Mouse (Mus musculus): ENCODE measurements at regions not wholly inside any gene's neighbourhood (a gene's known extent, or its start where the extent isn't known, plus 50 kb on each side); places are given as distances from the start of the nearest gene placed in this dataset.

DNA sequence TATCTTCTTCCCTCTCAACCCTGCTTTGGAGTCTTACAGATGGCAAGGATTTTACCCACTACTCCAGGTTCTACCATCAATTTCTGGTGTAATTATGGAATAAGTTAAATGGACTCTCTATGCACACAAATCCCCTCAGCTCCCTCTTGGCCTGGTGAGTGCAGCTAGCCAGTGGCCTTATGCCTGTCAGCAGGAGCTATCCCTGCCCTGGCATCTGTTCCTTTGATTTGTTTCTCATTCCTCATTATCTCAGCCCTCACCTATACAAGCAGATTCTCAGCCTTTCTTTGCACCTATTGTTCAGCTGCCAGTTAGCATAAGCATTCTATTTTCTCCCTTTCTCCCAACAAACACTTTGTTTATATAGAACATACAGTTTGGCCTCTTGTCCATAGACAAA is 150.3 kb downstream of the Rnf152 start:
- ATAC-seq (replicated peaks in 1 of 2; ENCODE audit: insufficient read depth in 1 of 2, low FRiP score in 2 of 2, low TSS enrichment in 1 of 2, low read depth in 1 of 2, poor library complexity in 2 of 2, severe bottlenecking in 2 of 2): no peak

DNA sequence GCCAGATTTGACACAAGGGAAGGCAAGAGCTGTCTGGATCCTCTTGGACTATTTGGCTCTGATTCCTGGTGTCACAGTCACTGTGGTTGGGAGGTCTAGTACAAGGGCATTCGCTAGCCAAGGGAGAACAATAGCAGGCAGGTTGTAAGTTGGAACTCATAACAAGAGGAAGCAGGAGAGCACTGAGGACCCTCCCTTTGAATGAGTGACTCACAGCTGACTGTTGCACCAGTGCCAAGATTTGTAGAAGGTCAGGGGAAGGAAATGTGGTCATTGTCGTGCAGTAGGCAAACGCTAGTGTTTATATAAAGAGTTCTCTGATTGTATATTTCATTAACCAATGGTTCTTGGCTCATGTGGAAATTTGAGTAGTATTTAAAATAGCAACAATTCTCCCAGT is 157.2 kb downstream of the Rnf152 start:
- ATAC-seq (replicated peaks in 1 of 2; ENCODE audit: insufficient read depth in 1 of 2, low FRiP score in 2 of 2, low TSS enrichment in 1 of 2, low read depth in 1 of 2, poor library complexity in 2 of 2, severe bottlenecking in 2 of 2): peak in 1 of 2 experiments; percentile 32; a peak in 1 of 4 replicates

DNA sequence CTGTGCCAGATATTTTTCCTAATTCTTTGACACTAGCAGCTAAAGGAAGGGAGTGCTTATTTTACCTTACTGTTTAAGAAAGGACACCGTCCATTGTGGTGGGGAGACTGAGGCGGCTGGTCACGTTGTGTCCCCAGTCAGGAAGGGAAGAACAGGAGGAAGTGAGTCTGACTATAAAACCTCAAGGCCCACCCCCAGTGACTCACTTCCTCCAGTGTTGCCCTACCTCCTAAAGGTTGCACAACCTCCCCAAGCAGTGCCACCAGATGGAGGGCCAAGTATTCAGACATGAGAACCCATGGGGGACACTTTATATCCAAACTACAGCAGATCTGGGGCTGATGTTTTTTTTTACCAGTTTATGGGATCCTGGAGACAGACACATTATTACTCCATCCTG is 165.4 kb downstream of the Rnf152 start:
- 0 out of 4 replicates have a peak, but pooled peaks of 1 of the 2 experiments have one; percentile 17 for ATAC-seq (replicated peaks in 1 of 2; ENCODE audit: insufficient read depth in 1 of 2, low FRiP score in 2 of 2, low TSS enrichment in 1 of 2, low read depth in 1 of 2, poor library complexity in 2 of 2, severe bottlenecking in 2 of 2)

GRCm38 (mm10) chr1:105188920-105189266 is 167.6 kb downstream of the Rnf152 start:
- ATAC-seq (replicated peaks in 1 of 2; ENCODE audit: insufficient read depth in 1 of 2, low FRiP score in 2 of 2, low TSS enrichment in 1 of 2, low read depth in 1 of 2, poor library complexity in 2 of 2, severe bottlenecking in 2 of 2): no peak

GRCm38 (mm10) chr1:105188210-105188919 is 168.1 kb downstream of the Rnf152 start:
- no peak for ATAC-seq (replicated peaks in 1 of 2; ENCODE audit: insufficient read depth in 1 of 2, low FRiP score in 2 of 2, low TSS enrichment in 1 of 2, low read depth in 1 of 2, poor library complexity in 2 of 2, severe bottlenecking in 2 of 2)

GRCm38 (mm10) chr1:105184470-105184869 is 172.0 kb downstream of the Rnf152 start:
- ATAC-seq (replicated peaks in 1 of 2; ENCODE audit: insufficient read depth in 1 of 2, low FRiP score in 2 of 2, low TSS enrichment in 1 of 2, low read depth in 1 of 2, poor library complexity in 2 of 2, severe bottlenecking in 2 of 2): no peak

GRCm38 (mm10) chr1:105179371-105179823 is 177.1 kb downstream of the Rnf152 start:
- no peak for ATAC-seq (replicated peaks in 1 of 2; ENCODE audit: insufficient read depth in 1 of 2, low FRiP score in 2 of 2, low TSS enrichment in 1 of 2, low read depth in 1 of 2, poor library complexity in 2 of 2, severe bottlenecking in 2 of 2)

- ATAC-seq (replicated peaks in 1 of 2; ENCODE audit: insufficient read depth in 1 of 2, low FRiP score in 2 of 2, low TSS enrichment in 1 of 2, low read depth in 1 of 2, poor library complexity in 2 of 2, severe bottlenecking in 2 of 2): no peak
These were observed 177.7 kb downstream of the Rnf152 start for GRCm38 (mm10) chr1:105178773-105179172.

DNA sequence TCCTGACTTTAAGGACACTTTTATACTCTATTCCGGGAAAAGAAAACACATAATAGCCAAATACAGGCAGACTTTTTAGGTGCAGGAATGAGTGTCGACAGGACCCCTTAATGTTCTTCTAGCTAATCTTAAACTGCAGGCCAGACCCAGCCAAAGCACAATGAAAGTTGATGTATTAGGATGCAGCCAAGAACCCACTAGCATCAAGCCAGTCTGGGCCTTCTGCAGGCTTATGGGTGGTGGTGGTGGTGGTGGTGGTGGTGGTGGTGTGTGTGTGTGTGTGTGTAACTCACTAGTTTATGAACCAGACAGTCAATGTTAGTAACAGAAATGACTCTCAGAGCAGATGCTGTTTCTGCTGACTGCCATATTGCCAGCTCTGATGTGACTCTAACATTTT is 178.6 kb downstream of the Rnf152 start:
- no peak for ATAC-seq (replicated peaks in 1 of 2; ENCODE audit: insufficient read depth in 1 of 2, low FRiP score in 2 of 2, low TSS enrichment in 1 of 2, low read depth in 1 of 2, poor library complexity in 2 of 2, severe bottlenecking in 2 of 2)

DNA sequence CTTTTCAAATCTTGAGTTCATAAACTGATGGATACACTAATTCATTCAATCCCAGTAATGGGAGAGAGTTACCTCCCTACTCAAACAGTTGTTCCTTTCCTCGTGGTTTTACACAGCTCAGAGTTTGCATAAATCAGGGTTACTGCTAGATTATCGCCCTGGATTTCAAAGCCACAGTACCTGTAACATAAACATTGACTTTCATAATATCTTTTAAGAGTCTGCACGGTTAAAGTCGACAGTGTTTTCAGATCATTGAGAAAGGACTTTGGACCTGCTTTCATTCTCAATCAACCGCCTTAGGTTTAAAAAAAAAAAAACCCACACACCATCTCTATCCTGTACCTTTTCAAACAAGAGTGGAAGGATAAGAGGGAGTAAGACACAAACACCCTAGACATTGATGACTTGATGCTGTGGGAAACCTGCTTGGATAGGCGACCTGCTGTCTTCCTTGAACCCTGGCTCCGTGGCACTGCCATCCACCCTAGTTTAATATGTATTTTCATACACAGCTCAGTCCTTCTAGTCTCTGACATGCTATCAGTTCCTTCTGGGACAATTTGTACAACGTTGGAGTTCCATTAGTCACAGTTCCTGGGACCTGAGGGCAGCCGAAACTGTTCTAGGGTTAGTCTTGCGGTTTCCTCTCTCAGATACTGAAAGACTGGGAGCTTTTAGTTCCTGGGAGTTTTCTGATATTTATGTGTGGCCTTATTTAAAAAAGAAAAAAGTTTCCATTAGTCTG is 179.3 kb downstream of the Rnf152 start:
- ATAC-seq (replicated peaks in 1 of 2; ENCODE audit: insufficient read depth in 1 of 2, low FRiP score in 2 of 2, low TSS enrichment in 1 of 2, low read depth in 1 of 2, poor library complexity in 2 of 2, severe bottlenecking in 2 of 2): no peak

DNA sequence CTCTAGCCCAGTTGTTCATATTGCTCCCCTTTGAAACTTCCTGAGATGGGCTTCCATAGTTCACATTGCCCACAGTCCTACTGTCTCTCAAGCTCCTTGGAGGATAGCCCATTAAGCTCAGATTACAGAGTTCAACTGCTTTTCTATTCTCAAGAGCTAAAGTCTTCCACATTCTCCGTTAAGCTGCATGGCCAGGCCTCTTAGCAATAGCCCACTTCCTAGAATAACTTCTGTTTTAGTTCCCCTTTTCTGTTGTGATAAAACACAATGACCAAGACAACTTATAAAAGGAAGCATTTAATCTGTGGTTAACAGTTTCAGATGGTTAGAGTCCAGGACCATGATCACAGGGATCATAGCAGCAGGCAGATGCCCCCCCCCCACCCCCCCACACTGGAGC is 185.5 kb downstream of the Rnf152 start:
- peak; percentile 86 to 88 for ATAC-seq (replicated peaks in 1 of 2; ENCODE audit: insufficient read depth in 1 of 2, low FRiP score in 2 of 2, low TSS enrichment in 1 of 2, low read depth in 1 of 2, poor library complexity in 2 of 2, severe bottlenecking in 2 of 2)

- peak; percentile 53 to 61; a peak in 3 of 4 replicates for ATAC-seq (replicated peaks in 1 of 2; ENCODE audit: insufficient read depth in 1 of 2, low FRiP score in 2 of 2, low TSS enrichment in 1 of 2, low read depth in 1 of 2, poor library complexity in 2 of 2, severe bottlenecking in 2 of 2)
These were observed 186.4 kb downstream of the Rnf152 start for GRCm38 (mm10) chr1:105170114-105170506.

DNA sequence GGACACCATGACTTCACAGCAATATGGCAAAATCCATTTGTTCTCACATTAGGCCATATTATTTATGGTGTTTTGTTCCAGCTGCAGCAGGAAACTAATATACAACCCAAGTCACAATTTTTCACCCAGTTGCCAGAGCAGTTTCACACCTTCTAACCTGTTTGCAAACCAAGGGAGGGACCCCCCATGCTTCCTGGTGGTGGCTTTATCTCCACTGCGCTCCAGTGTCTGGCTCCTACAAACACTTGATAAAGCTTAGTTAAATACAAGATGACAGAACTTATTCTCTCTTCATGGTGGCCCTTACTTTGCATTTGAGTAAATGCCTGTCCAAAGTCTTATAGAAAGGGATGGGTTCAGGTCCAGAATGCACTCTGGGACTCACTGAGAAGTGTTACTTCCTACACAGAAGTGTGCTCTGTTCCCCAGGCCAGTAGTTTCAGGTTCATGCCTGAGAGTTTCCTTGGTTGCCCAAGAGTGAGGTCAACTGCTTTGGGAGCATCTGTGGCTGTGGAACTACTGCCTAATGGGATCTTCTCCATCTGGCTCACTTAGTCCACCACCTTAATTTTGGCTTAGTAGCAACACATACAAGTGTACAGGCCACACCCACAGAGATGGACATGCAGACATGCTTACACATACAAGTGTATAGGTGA is 186.9 kb downstream of the Rnf152 start:
- 0 out of 4 replicates have a peak, but pooled peaks of 1 of the 2 experiments have one; percentile 3 for ATAC-seq (replicated peaks in 1 of 2; ENCODE audit: insufficient read depth in 1 of 2, low FRiP score in 2 of 2, low TSS enrichment in 1 of 2, low read depth in 1 of 2, poor library complexity in 2 of 2, severe bottlenecking in 2 of 2)

- ATAC-seq (replicated peaks in 1 of 2; ENCODE audit: insufficient read depth in 1 of 2, low FRiP score in 2 of 2, low TSS enrichment in 1 of 2, low read depth in 1 of 2, poor library complexity in 2 of 2, severe bottlenecking in 2 of 2): no peak
These were observed 187.7 kb downstream of the Rnf152 start for GRCm38 (mm10) chr1:105168808-105169207.

GRCm38 (mm10) chr1:105157459-105158124 is 198.9 kb downstream of the Rnf152 start:
- 0 out of 4 replicates have a peak, but pooled peaks of 1 of the 2 experiments have one; percentile 7 for ATAC-seq (replicated peaks in 1 of 2; ENCODE audit: insufficient read depth in 1 of 2, low FRiP score in 2 of 2, low TSS enrichment in 1 of 2, low read depth in 1 of 2, poor library complexity in 2 of 2, severe bottlenecking in 2 of 2)

GRCm38 (mm10) chr1:105152175-105152828 is 204.2 kb downstream of the Rnf152 start:
- no peak for ATAC-seq (replicated peaks in 1 of 2; ENCODE audit: insufficient read depth in 1 of 2, low FRiP score in 2 of 2, low TSS enrichment in 1 of 2, low read depth in 1 of 2, poor library complexity in 2 of 2, severe bottlenecking in 2 of 2)

DNA sequence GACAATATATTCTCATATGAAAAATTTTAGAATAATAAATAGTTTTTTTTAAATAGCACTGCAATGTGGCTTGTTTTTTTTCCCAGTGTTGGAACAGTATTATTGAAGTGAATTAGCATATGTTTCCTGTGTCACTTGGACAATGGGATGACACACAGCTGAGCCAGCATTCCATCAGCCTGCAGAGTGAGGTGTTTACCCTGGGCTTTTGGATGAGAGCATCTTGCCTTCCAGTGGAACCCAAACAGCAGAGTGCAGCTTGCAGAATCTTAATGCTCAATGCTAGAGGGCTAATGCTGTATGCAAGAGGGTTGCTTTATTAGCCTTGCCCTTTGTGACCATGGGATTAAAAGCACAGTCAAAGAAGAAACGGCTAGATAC is 205.1 kb downstream of the Rnf152 start:
- no peak for ATAC-seq (replicated peaks in 1 of 2; ENCODE audit: insufficient read depth in 1 of 2, low FRiP score in 2 of 2, low TSS enrichment in 1 of 2, low read depth in 1 of 2, poor library complexity in 2 of 2, severe bottlenecking in 2 of 2)
